In the genomic region with DNA sequence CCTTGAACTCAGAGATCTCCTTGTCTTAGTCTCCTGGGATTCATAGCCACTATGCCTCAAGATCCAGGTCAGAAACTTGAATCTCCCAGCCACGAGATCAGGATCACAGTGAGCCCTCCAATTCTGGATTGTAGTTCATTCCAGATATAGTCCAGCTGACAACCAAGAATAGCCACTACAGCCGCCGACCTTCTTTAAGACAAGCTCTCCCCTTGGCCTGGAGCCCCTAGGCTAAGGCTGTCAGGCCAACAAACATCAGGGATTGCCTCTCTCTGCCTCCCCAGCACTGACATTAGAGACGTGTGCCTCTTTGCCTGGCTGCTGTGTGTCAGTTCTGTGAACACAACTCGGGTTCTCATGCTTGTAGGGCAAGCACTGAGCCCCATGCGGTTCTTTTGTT, we compare ENCODE assay signal across 9 mouse cellular contexts. TPM values are rescaled to one million over a fixed set of nuclear protein-coding genes. Genes with fewer than 3 reads are reported as not detected.
DNase-seq lines count a peak whose midpoint lies in the region; ATAC-seq and TF ChIP-seq lines count a peak whose summit lies in the region.
"Had no signal": no experiment of that assay in that cellular context is flagged by ENCODE, and none has a peak within 500 bp of the region (broad histone marks: within the 10 kb centered on the region; RNA-seq: fewer than 3 reads in every experiment).

No protein-coding gene starts in this region.

- no peaks in the 10 kb centered on the region for H3K9me3 ChIP-seq in embryonic facial prominence, embryonic 10.5 days
- H3K9me3 ChIP-seq in liver, postnatal 0 days (ENCODE audit: low read length) = no peaks in the 10 kb centered on the region

- TF ChIP-seq CTCF in kidney, adult 2 months (conservative IDR thresholded peaks at IDR 0.05; ENCODE audit: insufficient read depth, insufficient read length, low read depth, low read length) = no peak
- no peak for TF ChIP-seq CTCF in liver, postnatal 0 days (IDR thresholded peaks at IDR 0.05; ENCODE audit: low read depth)

- 0 out of 2 replicates have a peak overlapping the region, but pooled peaks have one; percentile 81 for H3K4me3 ChIP-seq in kidney, adult 2 months (ENCODE audit: insufficient read depth, low read depth, low read length)
- peak overlapping the region; percentile 93 for H3K4me3 ChIP-seq in embryonic facial prominence, embryonic 10.5 days
- H3K4me3 ChIP-seq in liver, postnatal 0 days (ENCODE audit: low read depth, low read length) = no peak overlapping the region

- TF ChIP-seq EP300 in liver, postnatal 0 days (IDR thresholded peaks at IDR 0.05; ENCODE audit: low read depth) = no peak

- peak overlapping the region; percentile 75; the same call in 1 of the 2 replicates for H3K4me2 ChIP-seq in liver, postnatal 0 days (ENCODE audit: low read depth, low read length)

- intact Hi-C loops in heart, postnatal 10 days (cut with DNase I) = loop anchor here (5.0 kb wide), 1 partner anchor 97 kb away; no protein-coding TSS in a partner anchor
- intact Hi-C loops in left cerebral cortex, postnatal 36 days (cut with DNase I) = no loop called here

- no peak for DNase-seq in kidney, adult 2 months
- DNase-seq in kidney, postnatal 10 days = no peak
- DNase-seq in embryonic facial prominence, embryonic 10.5 days (ENCODE audit: low spot score) = no peak
- DNase-seq in heart, postnatal 10 days = peak; percentile 6 to 14
- DNase-seq in liver, postnatal 0 days = no peak
- DNase-seq in left cerebral cortex, postnatal 36 days (ENCODE audit: low spot score in 2 of 2) = no peak
- DNase-seq in adipocyte (ENCODE audit: low spot score) = no peak
- DNase-seq in embryo, embryonic 10 days (ENCODE audit: low spot score) = no peak

- H3K36me3 ChIP-seq in kidney, adult 2 months (ENCODE audit: control insufficient read depth, insufficient read depth, low read length) = no peaks in the 10 kb centered on the region
- peaks cover 24% of the 10 kb centered on the region for H3K36me3 ChIP-seq in embryonic facial prominence, embryonic 10.5 days (replicated peaks)
- peaks cover 6% of the 10 kb centered on the region for H3K36me3 ChIP-seq in liver, postnatal 0 days (replicated peaks; ENCODE audit: insufficient read depth, low read length)

- no peak overlapping the region for H3K9ac ChIP-seq in liver, postnatal 0 days (replicated peaks)

- no peak for ATAC-seq in liver, postnatal 0 days

- H3K4me1 ChIP-seq in kidney, adult 2 months (ENCODE audit: control insufficient read depth, insufficient read depth, low read length) = peaks cover 7% of the 10 kb centered on the region; the same call in 1 of the 2 replicates
- H3K4me1 ChIP-seq in embryonic facial prominence, embryonic 10.5 days = peaks cover 19% of the 10 kb centered on the region
- H3K4me1 ChIP-seq in liver, postnatal 0 days (ENCODE audit: insufficient read depth) = peaks cover 14% of the 10 kb centered on the region

- WGBS in kidney, adult 2 months = 87% methylated on average over 6 of the region's 6 CpGs
- WGBS in embryonic facial prominence, embryonic 10.5 days = 91% methylated on average over 6 of the region's 6 CpGs
- 84% methylated on average over 6 of the region's 6 CpGs for WGBS in liver, postnatal 0 days (ENCODE audit: insufficient replicate concordance)

- TF ChIP-seq POLR2A in kidney, adult 2 months (IDR thresholded peaks at IDR 0.05; ENCODE audit: low read depth, low read length) = no peak

- H3K27ac ChIP-seq in kidney, adult 2 months (ENCODE audit: insufficient read depth, low read depth, low read length) = no peak overlapping the region
- peak overlapping the region; percentile 99 for H3K27ac ChIP-seq in embryonic facial prominence, embryonic 10.5 days (replicated peaks)
- no peak overlapping the region for H3K27ac ChIP-seq in liver, postnatal 0 days (ENCODE audit: low read depth)

- no peaks in the 10 kb centered on the region for H3K27me3 ChIP-seq in kidney, adult 2 months (replicated peaks; ENCODE audit: control insufficient read depth, insufficient read depth, low read length)
- H3K27me3 ChIP-seq in embryonic facial prominence, embryonic 10.5 days (replicated peaks; ENCODE audit: low read depth, poor library complexity, severe bottlenecking) = no peaks in the 10 kb centered on the region
- H3K27me3 ChIP-seq in liver, postnatal 0 days (ENCODE audit: insufficient read depth, low read length) = no peaks in the 10 kb centered on the region

RNA-seq across cellular contexts. Expression of a gene that starts 1.1 kb away (rescaled TPM):
- polyA plus RNA-seq in kidney, adult 2 months (2012; rRNA removed) = 3.0 and 4.2 TPM in 2 replicates
- polyA plus RNA-seq in embryonic facial prominence, embryonic 10.5 days (2016; fragmentation: Nextera tagmentation; extraction: Ambion mirVana) = 34.5 and 36.2 TPM in 2 replicates
- 10 to 100 TPM; 11.4 to 12.1 TPM for total RNA-seq in heart, postnatal 10 days (2021)
- polyA plus RNA-seq in liver, postnatal 0 days (2015; fragmentation: Nextera tagmentation; extraction: Ambion mirVana) = 14.2 and 14.9 TPM in 2 replicates
- 10 to 100 TPM in 1 of 2 experiments, 1 to 10 TPM in 1; 9.0 to 10.1 TPM for total RNA-seq in left cerebral cortex, postnatal 36 days (2021)

RNA-seq across cellular contexts. Expression of a gene that starts 1.2 kb away (rescaled TPM):
- polyA plus RNA-seq in kidney, adult 2 months (2012; rRNA removed) = 4.3 and 5.6 TPM in 2 replicates
- polyA plus RNA-seq in embryonic facial prominence, embryonic 10.5 days (2016; fragmentation: Nextera tagmentation; extraction: Ambion mirVana) = 44.9 and 49.6 TPM in 2 replicates
- total RNA-seq in heart, postnatal 10 days (2021) = 10 to 100 TPM in 1 of 2 experiments, 1 to 10 TPM in 1; 8.8 to 11.7 TPM
- 5.8 and 5.9 TPM in 2 replicates for polyA plus RNA-seq in liver, postnatal 0 days (2015; fragmentation: Nextera tagmentation; extraction: Ambion mirVana)
- total RNA-seq in left cerebral cortex, postnatal 36 days (2021) = 10 to 100 TPM; 14.1 to 16.7 TPM

RNA-seq across cellular contexts. Expression of a gene that starts 39.2 kb away (rescaled TPM):
- polyA plus RNA-seq in kidney, adult 2 months (2012; rRNA removed) = 398 and 426 TPM in 2 replicates
- 0.09 and 0.16 TPM in 2 replicates for polyA plus RNA-seq in embryonic facial prominence, embryonic 10.5 days (2016; fragmentation: Nextera tagmentation; extraction: Ambion mirVana)
- under 1 TPM in 1 of 2 experiments, not detected in 1; 0.29 TPM for total RNA-seq in heart, postnatal 10 days (2021)
- polyA plus RNA-seq in liver, postnatal 0 days (2015; fragmentation: Nextera tagmentation; extraction: Ambion mirVana) = 131 and 153 TPM in 2 replicates
- not detected for total RNA-seq in left cerebral cortex, postnatal 36 days (2021)
- total RNA-seq: hematopoietic stem cell, adult 5-6 weeks had no signal

Comparison
In these comparisons a context has a peak if more than half of its experiments do, and no peak if none do; other contexts are left out.
1. DNase-seq: peak in heart, postnatal 10 days (2 of 2); none in kidney, adult 2 months (single experiment), kidney, postnatal 10 days (single experiment), embryonic facial prominence, embryonic 10.5 days (single experiment), liver, postnatal 0 days (single experiment), left cerebral cortex, postnatal 36 days (0 of 2), adipocyte (single experiment) and embryo, embryonic 10 days (single experiment).
2. RNA of a gene that starts 39.2 kb away (polyA plus RNA-seq): 398 to 426 TPM in kidney, adult 2 months and 131 to 153 TPM in liver, postnatal 0 days; 0.09 to 0.16 TPM in embryonic facial prominence, embryonic 10.5 days; every median in the first group is over 100 times any median in the second.